Mouse (Mus musculus): ENCODE results near the gene Jph3.

Gene Jph3

GRCm38 (mm10) chr8:121729323-121729722 is at the start of gene Jph3:
Jph3 (plus strand) TSS chr8:121729623.
- no peak for DNase-seq (ENCODE audit: low spot score in 2 of 2)

DNA sequence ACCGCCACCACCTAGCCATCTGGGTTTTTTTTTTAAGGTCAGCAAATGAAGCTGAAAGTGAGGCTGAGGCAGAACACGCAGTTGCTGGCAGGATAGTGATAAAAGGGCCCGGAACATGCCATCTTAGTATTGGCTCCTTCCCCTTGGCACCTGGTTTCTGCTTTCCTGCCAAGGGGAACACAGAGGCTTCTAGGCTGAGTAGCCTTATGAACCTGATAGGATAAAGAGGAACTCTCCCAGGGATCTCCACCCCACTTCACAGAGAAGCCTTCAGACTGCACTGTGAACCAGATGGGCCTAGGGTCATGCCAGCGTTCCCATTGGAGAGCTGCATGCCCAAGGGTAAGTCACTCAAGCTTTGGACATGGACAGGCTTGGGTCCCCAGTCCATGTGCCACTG is 48.5 kb upstream of the Jph3 start:
- DNase-seq (ENCODE audit: low spot score in 2 of 2) = no peak

GRCm38 (mm10) chr8:121681457-121681856 is 48.0 kb upstream of the Jph3 start:
- DNase-seq (ENCODE audit: low spot score in 2 of 2) = no peak

GRCm38 (mm10) chr8:121683083-121683832 is 46.2 kb upstream of the Jph3 start:
- DNase-seq (ENCODE audit: low spot score in 2 of 2) = no peak

- peak; percentile 37 to 42 for DNase-seq (ENCODE audit: low spot score in 2 of 2)
These were observed 44.0 kb upstream of the Jph3 start for GRCm38 (mm10) chr8:121685419-121685818.

DNA sequence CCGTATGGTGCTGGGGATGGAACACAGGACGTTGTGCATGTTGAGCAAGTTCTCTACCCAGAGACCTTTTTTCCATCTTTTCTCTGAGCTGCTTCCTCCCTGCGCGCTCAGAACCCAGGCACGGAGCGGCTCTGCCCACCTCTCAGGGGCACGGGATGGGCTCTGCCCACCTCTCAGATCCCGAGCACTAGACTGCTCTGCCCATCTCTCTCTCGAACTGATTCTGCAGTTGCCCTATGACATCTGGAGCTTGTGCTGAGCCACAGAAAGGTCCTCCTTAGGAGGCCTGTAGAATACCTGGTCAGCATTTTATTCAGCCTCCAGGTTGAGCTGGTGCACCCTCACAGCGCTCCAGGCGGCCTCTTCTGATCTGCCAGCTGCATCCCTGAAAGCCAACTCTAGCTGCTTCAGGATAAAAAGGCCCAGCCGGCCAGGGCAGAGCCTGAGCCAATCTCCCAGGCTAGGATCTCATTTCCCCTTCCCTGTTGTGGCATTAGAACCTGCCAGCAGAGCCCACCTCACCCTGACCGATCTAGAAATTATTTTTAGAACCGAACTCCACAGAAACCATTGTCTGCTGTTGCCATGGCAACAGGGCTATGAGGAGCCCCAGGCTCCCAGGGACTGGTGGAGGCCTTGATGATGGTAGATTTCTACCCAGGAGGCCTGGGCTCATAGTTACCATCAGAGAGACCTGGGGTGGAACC is 41.8 kb upstream of the Jph3 start:
- DNase-seq (ENCODE audit: low spot score in 2 of 2) = peak in 1 of 2 experiments; percentile 57

DNA sequence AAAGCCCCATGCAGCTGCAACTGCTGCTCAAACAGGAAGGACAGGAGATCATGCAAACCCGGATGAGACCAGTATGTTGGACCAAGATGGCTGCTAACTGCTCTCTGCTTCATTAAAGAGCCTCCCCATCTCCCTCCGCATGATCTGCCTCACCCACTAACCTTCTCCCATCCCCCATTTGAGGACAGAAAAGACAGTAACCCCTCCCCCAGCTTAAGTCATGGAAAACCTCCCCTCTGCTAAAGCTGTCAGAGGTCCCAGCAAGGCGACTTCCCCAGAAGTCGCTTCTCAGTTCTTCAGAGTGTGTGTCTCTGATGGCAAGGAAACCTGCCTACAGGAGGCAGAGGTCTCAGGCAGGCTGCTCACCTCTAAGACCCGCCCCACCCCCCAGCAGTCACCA is 40.9 kb upstream of the Jph3 start:
- DNase-seq (ENCODE audit: low spot score in 2 of 2) = no peak

GRCm38 (mm10) chr8:121694453-121694852 is 35.0 kb upstream of the Jph3 start:
- DNase-seq (ENCODE audit: low spot score in 2 of 2) = peak in 1 of 2 experiments; percentile 46

- no peak for DNase-seq (ENCODE audit: low spot score in 2 of 2)
These were observed 33.7 kb upstream of the Jph3 start for GRCm38 (mm10) chr8:121695585-121696184.

- DNase-seq (ENCODE audit: low spot score in 2 of 2) = no peak
These were observed 31.4 kb upstream of the Jph3 start for GRCm38 (mm10) chr8:121697735-121698614.

- no peak for DNase-seq (ENCODE audit: low spot score in 2 of 2)
These were observed 30.8 kb upstream of the Jph3 start for GRCm38 (mm10) chr8:121698615-121699101.

- DNase-seq (ENCODE audit: low spot score in 2 of 2) = no peak
These were observed 29.5 kb upstream of the Jph3 start for GRCm38 (mm10) chr8:121699936-121700335.

DNA sequence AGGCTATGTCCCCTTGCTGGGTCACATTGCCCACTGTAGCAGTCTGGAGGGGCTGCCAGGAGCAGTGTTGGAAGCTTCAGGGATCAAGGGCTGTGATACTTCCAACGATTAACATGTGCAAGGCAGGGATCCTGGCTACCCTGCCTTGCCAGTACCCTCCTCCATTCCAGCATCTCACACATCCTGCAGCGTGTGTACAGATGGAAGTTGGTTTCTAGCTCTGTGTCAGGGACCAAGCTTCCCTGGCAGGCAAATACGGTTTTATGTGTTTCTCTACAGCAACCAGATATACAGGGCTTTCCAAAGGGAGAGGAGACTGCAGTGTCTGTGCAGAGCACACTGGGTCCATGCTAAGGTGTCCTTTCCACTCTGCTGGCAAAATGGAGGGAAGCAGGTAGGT is 24.2 kb upstream of the Jph3 start:
- DNase-seq (ENCODE audit: low spot score in 2 of 2) = no peak

- no peak for DNase-seq (ENCODE audit: low spot score in 2 of 2)
These were observed 22.5 kb upstream of the Jph3 start for GRCm38 (mm10) chr8:121706956-121707355.

- no peak for DNase-seq (ENCODE audit: low spot score in 2 of 2)
These were observed 21.0 kb upstream of the Jph3 start for GRCm38 (mm10) chr8:121708406-121708805.

DNA sequence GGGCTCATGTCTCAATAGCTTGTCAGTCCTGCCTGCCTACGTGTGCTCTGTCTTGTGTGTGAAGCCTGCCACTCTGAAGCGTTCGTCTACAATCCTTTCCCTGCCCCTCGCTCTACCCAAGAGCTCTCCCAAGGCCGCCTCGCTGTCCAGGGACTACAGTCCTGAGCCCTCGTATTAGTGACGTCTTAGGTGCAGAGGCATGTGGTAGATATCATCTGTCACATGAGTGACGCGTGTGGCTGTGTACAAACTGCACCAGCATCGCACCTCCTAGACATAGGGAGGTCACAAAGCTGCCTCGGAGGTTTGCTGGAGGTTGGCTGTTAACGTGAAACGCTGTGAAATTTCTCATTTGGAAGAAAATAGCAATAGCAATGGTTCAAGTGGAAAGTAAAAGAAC is 11.9 kb upstream of the Jph3 start:
- no peak for DNase-seq (ENCODE audit: low spot score in 2 of 2)

GRCm38 (mm10) chr8:121717982-121718425 is 11.4 kb upstream of the Jph3 start:
- peak; percentile 92 to 93 for DNase-seq (ENCODE audit: low spot score in 2 of 2)

- no peak for DNase-seq (ENCODE audit: low spot score in 2 of 2)
These were observed 10.5 kb upstream of the Jph3 start for GRCm38 (mm10) chr8:121718925-121719324.

GRCm38 (mm10) chr8:121721072-121721471 is 8.4 kb upstream of the Jph3 start:
- no peak for DNase-seq (ENCODE audit: low spot score in 2 of 2)

- DNase-seq (ENCODE audit: low spot score in 2 of 2) = no peak
These were observed 5.6 kb upstream of the Jph3 start for GRCm38 (mm10) chr8:121723846-121724245.

DNA sequence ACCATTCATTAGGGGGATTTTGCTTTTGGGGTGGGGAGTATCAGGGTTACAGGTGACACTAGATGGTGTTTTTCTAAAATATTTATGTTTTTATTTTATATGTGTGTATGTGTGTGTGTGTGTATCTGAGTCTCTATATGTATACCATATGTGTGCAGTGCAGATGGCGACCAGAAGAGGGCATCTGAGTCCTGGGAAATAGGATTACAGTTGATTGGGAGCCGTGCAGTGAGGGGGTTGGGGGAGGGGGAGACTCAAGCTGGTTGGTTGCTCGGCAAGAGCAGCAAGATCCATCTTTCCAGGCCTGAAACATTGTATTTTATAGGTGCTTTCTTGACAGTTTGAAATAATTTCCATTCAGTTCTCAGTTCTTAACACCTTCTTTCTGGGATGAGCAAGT is 2.3 kb upstream of the Jph3 start:
- DNase-seq (ENCODE audit: low spot score in 2 of 2) = no peak

DNA sequence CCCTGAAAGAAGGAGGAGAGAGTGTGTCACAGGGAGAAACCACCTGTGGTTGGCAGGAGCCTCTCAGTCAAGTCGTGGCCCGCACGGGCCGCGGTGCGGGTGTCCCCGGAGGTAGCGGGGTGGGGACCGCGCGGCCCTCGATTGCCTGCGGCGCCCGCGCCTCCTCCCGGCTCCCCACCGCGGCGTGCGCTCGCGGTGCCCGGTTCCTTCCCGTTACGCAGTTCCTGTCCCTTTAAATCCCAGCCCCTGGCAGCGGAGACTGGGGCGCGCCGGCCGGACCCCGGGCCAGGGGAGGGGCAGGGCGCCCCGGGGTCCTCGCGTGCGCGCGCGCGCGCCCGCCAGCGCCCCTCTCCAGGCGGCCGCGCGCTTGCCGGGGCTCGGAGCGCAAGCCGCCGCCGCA is 331 bp downstream of the Jph3 start:
- no peak for DNase-seq (ENCODE audit: low spot score in 2 of 2)

Data from frontal cortex, postnatal 25 days (tissue).